Mouse (Mus musculus) small intestine, adult 2 months (tissue): Measurements from ENCODE around the gene Asic2.

ENCODE experiments used
- CTCF ChIP-seq: fragments of 200-500 bp; IDR thresholded peaks from 2 replicates; pipeline ENCODE4 v1.5.1; 2012; ENCODE audit warnings: low read depth, mild to moderate bottlenecking, control low read depth, inconsistent platforms, low read length, moderate library complexity, mixed read lengths; ENCODE audit not compliant: insufficient replicate concordance, insufficient read length; ENCODE audit errors: extremely low read depth
- POLR2A ChIP-seq: fragments of 200-500 bp; IDR thresholded peaks from 2 replicates; pipeline ENCODE4 v1.6.1; 2012; ENCODE audit warnings: low read depth, mild to moderate bottlenecking, control low read depth, inconsistent platforms, low read length, moderate library complexity

- TF ChIP-seq POLR2A (no peak), CTCF (no peak)
Observed at GRCm38 (mm10) chr11:81010766-81011165, 957.5 kb downstream of the Asic2 start.
